Mouse (Mus musculus): ENCODE measurements around the gene Gm9964. TPM values are rescaled to one million over a fixed set of nuclear protein-coding genes. Genes with fewer than 3 reads are reported as not detected.
"Not testable (repeated sequence)": the region's sequence is repeated elsewhere in the genome, so short reads cannot be mapped to it uniquely, and the experiment has no call there.

Gm9964 gene
- total RNA-seq (2021) = 1 to 10 TPM in 1 of 2 experiments, not detected in 1; 1.6 TPM
- long read RNA-seq = 0 reads

- no peak for DNase-seq (ENCODE audit: low spot score in 2 of 2)
Measured at GRCm38 (mm10) chr11:79296856-79297491, at the start of gene Gm9964. Gene Gm9964 (minus strand): TSS chr11:79296906.

GRCm38 (mm10) chr11:79339808-79340781, 43.4 kb upstream of the Gm9964 start:
- peak; percentile 25 to 43 for DNase-seq (ENCODE audit: low spot score in 2 of 2)

GRCm38 (mm10) chr11:79339234-79339807, 42.6 kb upstream of the Gm9964 start, which contains the start of gene Nf1:
Gene Nf1 (plus strand): TSS chr11:79339693.
- DNase-seq (ENCODE audit: low spot score in 2 of 2) = peak; percentile 94 to 97

- DNase-seq (ENCODE audit: low spot score in 2 of 2) = no peak
Measured at GRCm38 (mm10) chr11:79338621-79339020, 41.9 kb upstream of the Gm9964 start.

- no peak for DNase-seq (ENCODE audit: low spot score in 2 of 2)
Measured at GRCm38 (mm10) chr11:79336722-79337267, 40.1 kb upstream of the Gm9964 start.

- DNase-seq (ENCODE audit: low spot score in 2 of 2) = no peak
Measured at GRCm38 (mm10) chr11:79335077-79335476, 38.4 kb upstream of the Gm9964 start.

GRCm38 (mm10) chr11:79329585-79329984, 32.9 kb upstream of the Gm9964 start:
- DNase-seq (ENCODE audit: low spot score in 2 of 2) = no peak

- no peak for DNase-seq (ENCODE audit: low spot score in 2 of 2)
Measured at GRCm38 (mm10) chr11:79328060-79328459, 31.4 kb upstream of the Gm9964 start.

GRCm38 (mm10) chr11:79327106-79327505, 30.4 kb upstream of the Gm9964 start:
- no peak for DNase-seq (ENCODE audit: low spot score in 2 of 2)

GRCm38 (mm10) chr11:79325663-79326062, 29.0 kb upstream of the Gm9964 start:
- no peak for DNase-seq (ENCODE audit: low spot score in 2 of 2)

GRCm38 (mm10) chr11:79323985-79324685, 27.4 kb upstream of the Gm9964 start:
- no peak for DNase-seq (ENCODE audit: low spot score in 2 of 2)

GRCm38 (mm10) chr11:79319807-79320206, 23.1 kb upstream of the Gm9964 start:
- DNase-seq (ENCODE audit: low spot score in 2 of 2) = no peak

GRCm38 (mm10) chr11:79316807-79317345, 20.2 kb upstream of the Gm9964 start:
- DNase-seq (ENCODE audit: low spot score in 2 of 2) = no peak

- DNase-seq (ENCODE audit: low spot score in 2 of 2) = no peak
Measured at GRCm38 (mm10) chr11:79310467-79310866, 13.8 kb upstream of the Gm9964 start.

- DNase-seq (ENCODE audit: low spot score in 2 of 2) = no peak
Measured at GRCm38 (mm10) chr11:79307560-79308200, 11.0 kb upstream of the Gm9964 start.

- DNase-seq (ENCODE audit: low spot score in 2 of 2) = peak in 1 of 2 experiments; percentile 31
Measured at GRCm38 (mm10) chr11:79306996-79307395, 10.3 kb upstream of the Gm9964 start.

GRCm38 (mm10) chr11:79306510-79306909, 9.8 kb upstream of the Gm9964 start:
- no peak for DNase-seq (ENCODE audit: low spot score in 2 of 2)

- DNase-seq (ENCODE audit: low spot score in 2 of 2) = no peak
Measured at GRCm38 (mm10) chr11:79305697-79306340, 9.1 kb upstream of the Gm9964 start.

GRCm38 (mm10) chr11:79304245-79304644, 7.5 kb upstream of the Gm9964 start:
- not testable (repeated sequence) for DNase-seq (ENCODE audit: low spot score in 2 of 2)

Measured in layer of hippocampus, postnatal 10 days (tissue).